Mouse (Mus musculus): ENCODE results near the gene Grasp.

Grasp gene

GRCm38 (mm10) chr15:101227971-101228370, 4.0 kb downstream of the Grasp start:
- DNase-seq (ENCODE audit: low read depth, low spot score) = no peak

GRCm38 (mm10) chr15:101228866-101229590, 5.0 kb downstream of the Grasp start:
- no peak for DNase-seq (ENCODE audit: low read depth, low spot score)

- no peak for DNase-seq (ENCODE audit: low read depth, low spot score)
Measured at GRCm38 (mm10) chr15:101230503-101230902, 6.5 kb downstream of the Grasp start.

- peak; percentile 72 for DNase-seq (ENCODE audit: low read depth, low spot score)
Measured at GRCm38 (mm10) chr15:101230995-101231647, 7.1 kb downstream of the Grasp start.

GRCm38 (mm10) chr15:101231648-101232180, 7.7 kb downstream of the Grasp start:
- no peak for DNase-seq (ENCODE audit: low read depth, low spot score)

GRCm38 (mm10) chr15:101232607-101233006, 8.6 kb downstream of the Grasp start:
- DNase-seq (ENCODE audit: low read depth, low spot score) = no peak

- no peak for DNase-seq (ENCODE audit: low read depth, low spot score)
Measured at GRCm38 (mm10) chr15:101233183-101233582, 9.2 kb downstream of the Grasp start.

- no peak for DNase-seq (ENCODE audit: low read depth, low spot score)
Measured at GRCm38 (mm10) chr15:101233641-101234275, 9.8 kb downstream of the Grasp start.

- no peak for DNase-seq (ENCODE audit: low read depth, low spot score)
Measured at GRCm38 (mm10) chr15:101234611-101235341, 10.8 kb downstream of the Grasp start.

GRCm38 (mm10) chr15:101235342-101235698, 11.3 kb downstream of the Grasp start:
- peak; percentile 90 for DNase-seq (ENCODE audit: low read depth, low spot score)

GRCm38 (mm10) chr15:101235728-101236327, 11.8 kb downstream of the Grasp start:
- no peak for DNase-seq (ENCODE audit: low read depth, low spot score)

GRCm38 (mm10) chr15:101236878-101237277, 12.9 kb downstream of the Grasp start:
- DNase-seq (ENCODE audit: low read depth, low spot score) = peak; percentile 79

- peak; percentile 66 for DNase-seq (ENCODE audit: low read depth, low spot score)
Measured at GRCm38 (mm10) chr15:101238885-101239511, 15.0 kb downstream of the Grasp start.

- DNase-seq (ENCODE audit: low read depth, low spot score) = no peak
Measured at GRCm38 (mm10) chr15:101239821-101240220, 15.8 kb downstream of the Grasp start.

- peak; percentile 85 for DNase-seq (ENCODE audit: low read depth, low spot score)
Measured at GRCm38 (mm10) chr15:101240799-101241204, 16.8 kb downstream of the Grasp start.

GRCm38 (mm10) chr15:101241236-101241635, 17.2 kb downstream of the Grasp start:
- DNase-seq (ENCODE audit: low read depth, low spot score) = no peak

- DNase-seq (ENCODE audit: low read depth, low spot score) = no peak
Measured at GRCm38 (mm10) chr15:101241853-101242252, 17.9 kb downstream of the Grasp start.

- peak; percentile 58 for DNase-seq (ENCODE audit: low read depth, low spot score)
Measured at GRCm38 (mm10) chr15:101242645-101243044, 18.7 kb downstream of the Grasp start.

- no peak for DNase-seq (ENCODE audit: low read depth, low spot score)
Measured at GRCm38 (mm10) chr15:101244012-101244411, 20.0 kb downstream of the Grasp start.

- peak; percentile 98 for DNase-seq (ENCODE audit: low read depth, low spot score)
Measured at GRCm38 (mm10) chr15:101246231-101247154, 22.5 kb downstream of the Grasp start.

Measured in A20 (cell line).